Mouse (Mus musculus): ENCODE measurements around the gene Fam19a2. TPM values are rescaled to one million over a fixed set of nuclear protein-coding genes. Genes with fewer than 3 reads are reported as not detected.

Gene Fam19a2
- polyA plus RNA-seq, 1 experiment, result not detected

DNA sequence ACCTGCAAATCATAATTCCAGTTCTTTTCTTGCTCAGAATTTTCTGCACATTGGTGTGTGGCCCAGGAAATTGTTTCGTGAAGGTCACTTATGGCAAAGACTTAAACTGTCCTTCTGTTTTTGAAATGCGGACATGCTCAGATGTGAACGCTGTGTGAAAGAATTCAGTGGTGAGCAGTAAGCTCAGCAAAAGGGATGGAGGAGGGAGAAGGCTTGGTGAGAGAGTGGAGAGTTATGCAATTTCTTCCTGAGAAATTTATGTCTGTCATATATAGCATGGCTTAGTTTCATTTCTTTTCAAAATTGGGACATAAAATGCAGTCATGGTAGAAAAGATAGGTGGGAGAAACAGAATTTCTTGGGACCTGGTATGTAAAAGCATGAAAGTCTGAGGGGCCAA is 160.7 kb downstream of the Fam19a2 start:
- no peak overlapping the region for H3K27ac ChIP-seq (replicated peaks; ENCODE audit: low read depth, low read length)
- no peak overlapping the region for H3K4me3 ChIP-seq (ENCODE audit: insufficient read depth, low read depth, low read length)
- H3K4me1 ChIP-seq (ENCODE audit: control insufficient read depth, insufficient read depth, insufficient read length, low read length), result no peaks in the 10 kb centered on the region

DNA sequence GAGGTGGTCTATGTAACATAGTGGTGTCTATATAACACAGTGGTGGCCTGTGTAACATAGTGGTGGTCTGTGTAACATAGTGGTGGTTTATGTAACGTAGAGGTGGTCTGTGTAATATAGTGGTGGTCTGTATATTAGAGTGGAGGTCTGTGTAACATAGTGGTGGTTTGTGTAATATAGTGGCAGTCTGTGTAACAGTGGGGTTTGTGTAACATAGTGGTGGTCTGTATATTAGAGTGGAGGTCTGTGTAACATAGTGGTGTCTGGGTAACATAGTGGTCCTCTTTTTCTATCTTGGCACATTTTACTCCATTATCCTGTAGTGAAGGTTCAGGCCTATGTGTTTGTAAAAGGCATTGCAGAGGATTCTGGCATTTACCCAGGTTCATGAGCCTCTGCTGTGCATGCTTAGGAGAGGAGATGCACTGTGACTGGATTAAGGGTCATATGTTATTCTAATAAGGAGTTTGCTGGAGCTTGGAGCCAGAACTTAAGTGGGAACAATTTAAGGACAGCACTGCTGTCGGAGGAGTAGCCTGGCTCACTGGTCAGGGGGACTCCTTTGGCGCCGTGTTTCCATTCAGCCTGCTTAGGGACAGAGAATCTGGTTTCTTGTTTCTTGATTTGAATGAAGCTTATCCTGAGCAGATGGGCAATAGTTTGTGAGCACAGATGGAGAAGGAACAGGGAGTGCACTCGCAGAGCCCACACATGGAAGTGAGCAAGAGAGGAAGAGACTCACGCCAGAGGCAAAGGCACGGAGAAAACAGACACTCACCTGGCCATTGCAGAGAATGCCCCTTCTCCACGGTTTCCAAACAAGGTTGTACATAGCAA is 162.9 kb downstream of the Fam19a2 start:
- H3K4me3 ChIP-seq (ENCODE audit: insufficient read depth, low read depth, low read length), result no peak overlapping the region
- H3K4me1 ChIP-seq (ENCODE audit: control insufficient read depth, insufficient read depth, insufficient read length, low read length), result no peaks in the 10 kb centered on the region
- no peak overlapping the region for H3K27ac ChIP-seq (replicated peaks; ENCODE audit: low read depth, low read length)

GRCm38 (mm10) chr10:123431569-123431968 is 167.8 kb downstream of the Fam19a2 start:
- Histone ChIP-seq H3K4me3 (ENCODE audit: insufficient read depth, low read depth, low read length) (no peak overlapping the region), H3K4me1 (ENCODE audit: control insufficient read depth, insufficient read depth, insufficient read length, low read length) (no peaks in the 10 kb centered on the region)

GRCm38 (mm10) chr10:123437576-123437975 is 173.8 kb downstream of the Fam19a2 start:
- H3K27ac ChIP-seq (replicated peaks; ENCODE audit: low read depth, low read length), result no peak overlapping the region
- H3K4me1 ChIP-seq (ENCODE audit: control insufficient read depth, insufficient read depth, insufficient read length, low read length), result no peaks in the 10 kb centered on the region
- H3K4me3 ChIP-seq (ENCODE audit: insufficient read depth, low read depth, low read length), result no peak overlapping the region

More at GRCm38 (mm10) chr10:123431569-123431968, 167.8 kb downstream of the Fam19a2 start:
- H3K27ac ChIP-seq (replicated peaks; ENCODE audit: low read depth, low read length), result no peak overlapping the region

DNA sequence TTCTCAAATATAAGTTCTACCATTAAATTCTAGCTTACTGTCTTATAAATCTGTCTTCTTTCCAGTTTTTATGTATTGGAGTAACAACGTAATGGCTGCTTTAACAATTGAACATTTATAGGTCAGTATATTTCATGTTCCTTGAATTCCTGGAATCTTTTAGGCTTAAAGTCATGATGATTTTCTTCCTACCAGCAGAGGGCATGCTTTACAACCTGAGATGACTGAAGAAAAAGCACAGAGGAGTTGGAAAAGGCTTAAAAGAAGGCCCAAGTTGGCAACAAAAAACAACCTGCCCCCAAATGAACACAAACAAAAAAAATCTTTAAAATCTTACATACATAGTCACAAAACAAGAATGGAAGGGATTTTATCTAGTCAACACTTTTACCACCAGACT is 193.0 kb downstream of the Fam19a2 start:
- no peaks in the 10 kb centered on the region for H3K4me1 ChIP-seq (ENCODE audit: control insufficient read depth, insufficient read depth, insufficient read length, low read length)
- H3K27ac ChIP-seq (replicated peaks; ENCODE audit: low read depth, low read length), result no peak overlapping the region
- no peak overlapping the region for H3K4me3 ChIP-seq (ENCODE audit: insufficient read depth, low read depth, low read length)

DNA sequence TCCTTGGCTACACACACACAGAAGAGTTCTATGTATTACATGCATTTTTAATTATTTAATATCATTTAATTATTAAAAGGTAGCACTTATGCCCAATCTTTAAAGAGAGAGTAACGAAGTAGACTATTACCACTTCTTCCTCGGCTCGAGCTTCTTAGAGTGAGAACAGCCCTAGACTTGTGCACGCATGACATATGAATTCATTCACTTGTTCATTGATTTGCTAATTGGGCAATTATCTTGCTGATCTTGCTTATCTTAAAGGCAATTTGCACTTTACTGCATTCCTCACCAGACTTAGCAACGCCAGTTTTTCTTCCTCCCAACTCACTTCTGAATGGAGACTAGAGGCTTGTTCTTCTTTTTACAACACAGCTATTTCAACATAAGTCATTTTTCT is 196.7 kb downstream of the Fam19a2 start:
- Histone ChIP-seq H3K4me3 (ENCODE audit: insufficient read depth, low read depth, low read length) (no peak overlapping the region), H3K27ac (replicated peaks; ENCODE audit: low read depth, low read length) (no peak overlapping the region), H3K4me1 (ENCODE audit: control insufficient read depth, insufficient read depth, insufficient read length, low read length) (no peaks in the 10 kb centered on the region)

DNA sequence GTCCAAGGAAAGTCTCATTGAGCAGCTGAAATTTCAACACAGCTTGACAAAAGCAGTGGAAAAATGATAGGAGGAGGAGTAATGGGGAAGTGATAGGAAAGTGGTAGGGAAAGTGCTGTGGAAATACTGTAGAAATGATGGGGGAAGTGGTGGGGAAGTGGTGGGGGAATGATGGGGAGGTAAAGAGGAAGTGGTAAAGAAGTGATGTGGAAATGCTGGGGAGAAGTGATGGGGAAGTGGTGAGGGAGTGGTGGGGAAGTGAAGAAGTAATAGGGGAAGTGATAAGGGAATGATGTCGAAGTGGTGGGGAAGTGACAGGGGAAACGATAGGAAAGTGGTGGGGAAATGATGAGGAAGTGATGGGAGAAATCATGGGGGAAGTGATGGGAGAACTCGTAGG is 198.5 kb downstream of the Fam19a2 start:
- H3K27ac ChIP-seq (replicated peaks; ENCODE audit: low read depth, low read length), result no peak overlapping the region
- no peaks in the 10 kb centered on the region for H3K4me1 ChIP-seq (ENCODE audit: control insufficient read depth, insufficient read depth, insufficient read length, low read length)
- no peak overlapping the region for H3K4me3 ChIP-seq (ENCODE audit: insufficient read depth, low read depth, low read length)

DNA sequence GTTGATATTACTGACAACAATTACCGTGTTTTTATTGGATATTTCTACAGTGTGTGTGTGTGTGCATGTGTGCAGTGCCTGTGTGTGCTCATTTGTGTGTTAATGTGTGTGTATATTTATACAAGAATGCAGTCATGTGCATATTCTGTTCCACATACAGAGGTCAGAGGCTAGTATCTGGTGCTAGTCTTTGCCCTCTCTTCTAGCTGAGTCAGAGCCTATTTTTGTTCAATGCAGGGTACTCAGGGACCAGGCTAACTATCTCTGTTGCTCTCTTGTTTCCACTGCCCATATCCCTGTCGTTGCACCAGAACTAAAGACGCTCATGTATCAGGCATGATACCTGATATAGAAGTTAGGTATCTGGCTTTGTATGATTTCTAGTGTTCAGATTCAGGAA is 251.0 kb downstream of the Fam19a2 start:
- Histone ChIP-seq H3K27ac (replicated peaks; ENCODE audit: low read depth, low read length) (no peak overlapping the region), H3K4me3 (ENCODE audit: insufficient read depth, low read depth, low read length) (no peak overlapping the region)

GRCm38 (mm10) chr10:123520613-123521012 is 256.8 kb downstream of the Fam19a2 start:
- no peaks in the 10 kb centered on the region for H3K4me1 ChIP-seq (ENCODE audit: control insufficient read depth, insufficient read depth, insufficient read length, low read length)
- H3K27ac ChIP-seq (replicated peaks; ENCODE audit: low read depth, low read length), result no peak overlapping the region
- no peak overlapping the region for H3K4me3 ChIP-seq (ENCODE audit: insufficient read depth, low read depth, low read length)

More for the DNA sequence above, 251.0 kb downstream of the Fam19a2 start:
- H3K4me1 ChIP-seq (ENCODE audit: control insufficient read depth, insufficient read depth, insufficient read length, low read length), result no peaks in the 10 kb centered on the region

DNA sequence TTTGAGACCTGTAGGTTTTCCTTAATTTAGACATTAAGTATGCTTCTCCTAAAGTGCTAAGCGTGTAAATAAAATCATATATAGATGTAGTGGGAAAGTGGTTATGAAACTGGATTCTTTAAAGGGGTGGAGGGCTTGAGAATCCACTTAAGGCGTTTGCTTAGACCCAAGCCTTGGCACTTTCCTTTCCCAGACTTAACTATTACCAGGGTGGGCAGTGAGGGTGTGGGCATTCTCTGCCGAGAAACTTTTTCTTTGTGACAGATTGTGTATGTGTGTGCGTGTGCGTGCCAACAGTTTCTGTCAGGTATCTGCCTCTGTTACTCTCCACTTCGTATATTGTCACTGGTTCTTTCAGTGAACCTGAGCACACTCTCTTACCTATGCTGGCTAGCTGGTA is 257.4 kb downstream of the Fam19a2 start:
- H3K4me1 ChIP-seq (ENCODE audit: control insufficient read depth, insufficient read depth, insufficient read length, low read length), result no peaks in the 10 kb centered on the region
- no peak overlapping the region for H3K4me3 ChIP-seq (ENCODE audit: insufficient read depth, low read depth, low read length)
- H3K27ac ChIP-seq (replicated peaks; ENCODE audit: low read depth, low read length), result no peak overlapping the region

DNA sequence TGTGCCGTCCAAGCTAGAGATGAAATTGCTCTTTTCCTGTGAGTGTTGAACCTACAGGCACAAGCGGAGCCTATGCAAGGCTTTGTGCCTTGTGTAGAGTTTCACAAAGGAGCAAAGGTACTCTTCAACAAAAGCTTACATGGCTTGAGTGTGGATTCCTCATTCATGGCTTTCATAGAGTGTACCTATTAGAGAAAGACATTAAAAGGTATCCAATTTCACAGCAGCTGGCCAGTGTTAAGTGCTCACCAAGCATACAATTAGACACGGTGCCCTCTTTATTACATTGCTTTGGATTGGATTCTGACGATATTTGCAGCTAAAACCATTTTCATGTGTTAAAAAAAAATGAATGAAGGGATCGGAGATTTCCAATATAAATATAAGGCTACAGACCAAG is 261.6 kb downstream of the Fam19a2 start:
- Histone ChIP-seq H3K4me1 (ENCODE audit: control insufficient read depth, insufficient read depth, insufficient read length, low read length) (no peaks in the 10 kb centered on the region), H3K27ac (replicated peaks; ENCODE audit: low read depth, low read length) (no peak overlapping the region), H3K4me3 (ENCODE audit: insufficient read depth, low read depth, low read length) (no peak overlapping the region)

DNA sequence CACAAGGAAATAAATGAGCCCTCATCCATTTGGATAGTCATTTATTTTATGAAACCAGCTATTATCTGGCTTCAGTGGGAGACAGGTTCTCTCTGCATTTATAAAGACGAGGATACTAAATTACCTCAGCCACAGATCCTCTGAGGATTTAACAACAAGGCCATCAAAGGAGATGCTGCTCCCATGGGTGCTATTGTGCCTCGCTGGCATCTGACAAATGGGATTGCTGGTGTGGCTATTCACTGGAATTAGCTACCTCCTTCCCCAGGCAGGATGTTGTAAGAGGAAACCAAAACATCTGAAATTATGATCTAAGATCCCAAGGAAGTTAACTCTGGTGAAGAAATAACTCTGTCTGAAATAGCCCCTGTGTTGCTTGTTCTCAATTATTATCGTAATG is 262.3 kb downstream of the Fam19a2 start:
- no peaks in the 10 kb centered on the region for H3K4me1 ChIP-seq (ENCODE audit: control insufficient read depth, insufficient read depth, insufficient read length, low read length)
- H3K4me3 ChIP-seq (ENCODE audit: insufficient read depth, low read depth, low read length), result no peak overlapping the region
- no peak overlapping the region for H3K27ac ChIP-seq (replicated peaks; ENCODE audit: low read depth, low read length)

- Histone ChIP-seq H3K27ac (replicated peaks; ENCODE audit: low read depth, low read length) (no peak overlapping the region), H3K4me1 (ENCODE audit: control insufficient read depth, insufficient read depth, insufficient read length, low read length) (no peaks in the 10 kb centered on the region)
Measured at GRCm38 (mm10) chr10:123536143-123536542, 272.3 kb downstream of the Fam19a2 start.

DNA sequence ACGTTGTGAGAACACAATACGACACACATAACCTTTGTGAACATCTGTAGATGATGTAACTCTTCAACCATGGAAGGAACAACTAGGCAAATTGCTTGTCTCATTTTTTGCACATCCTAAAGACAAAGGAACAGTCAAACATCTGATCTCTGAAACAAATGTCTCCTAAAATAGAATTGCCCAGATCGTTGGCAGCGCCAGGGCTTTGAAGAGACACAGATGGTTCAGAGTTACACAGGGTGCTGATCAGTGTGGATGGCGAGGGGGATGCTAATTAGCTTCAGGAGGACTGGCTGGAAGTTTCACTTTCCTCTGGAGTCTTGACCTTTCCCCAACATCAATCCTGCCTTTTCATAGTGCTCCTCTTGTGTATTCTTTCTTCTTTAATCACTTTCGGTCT is 284.6 kb downstream of the Fam19a2 start:
- Histone ChIP-seq H3K27ac (replicated peaks; ENCODE audit: low read depth, low read length) (no peak overlapping the region), H3K4me3 (ENCODE audit: insufficient read depth, low read depth, low read length) (no peak overlapping the region), H3K4me1 (ENCODE audit: control insufficient read depth, insufficient read depth, insufficient read length, low read length) (no peaks in the 10 kb centered on the region)

More at GRCm38 (mm10) chr10:123536143-123536542, 272.3 kb downstream of the Fam19a2 start:
- H3K4me3 ChIP-seq (ENCODE audit: insufficient read depth, low read depth, low read length), result no peak overlapping the region

DNA sequence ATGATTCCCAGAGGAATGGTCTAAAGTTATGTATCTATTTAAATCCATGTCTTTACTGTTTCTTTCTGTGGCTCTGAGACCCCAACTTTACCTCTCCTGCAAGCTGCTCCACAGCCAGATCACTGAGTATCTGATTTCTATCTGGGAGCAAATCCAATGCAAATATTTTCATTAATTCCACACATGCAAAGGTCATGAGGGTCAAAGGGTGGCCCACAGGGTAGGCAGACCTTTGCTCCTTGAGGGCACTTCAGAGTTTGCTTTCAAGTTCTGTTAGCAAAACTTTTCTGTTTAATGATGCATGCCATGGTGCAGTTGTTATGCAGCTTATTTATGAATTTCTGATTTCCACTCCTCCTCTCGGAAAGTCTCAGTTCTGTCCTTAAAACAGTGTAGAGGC is 303.9 kb downstream of the Fam19a2 start:
- Histone ChIP-seq H3K4me1 (ENCODE audit: control insufficient read depth, insufficient read depth, insufficient read length, low read length) (no peaks in the 10 kb centered on the region), H3K4me3 (ENCODE audit: insufficient read depth, low read depth, low read length) (no peak overlapping the region), H3K27ac (replicated peaks; ENCODE audit: low read depth, low read length) (no peak overlapping the region)

DNA sequence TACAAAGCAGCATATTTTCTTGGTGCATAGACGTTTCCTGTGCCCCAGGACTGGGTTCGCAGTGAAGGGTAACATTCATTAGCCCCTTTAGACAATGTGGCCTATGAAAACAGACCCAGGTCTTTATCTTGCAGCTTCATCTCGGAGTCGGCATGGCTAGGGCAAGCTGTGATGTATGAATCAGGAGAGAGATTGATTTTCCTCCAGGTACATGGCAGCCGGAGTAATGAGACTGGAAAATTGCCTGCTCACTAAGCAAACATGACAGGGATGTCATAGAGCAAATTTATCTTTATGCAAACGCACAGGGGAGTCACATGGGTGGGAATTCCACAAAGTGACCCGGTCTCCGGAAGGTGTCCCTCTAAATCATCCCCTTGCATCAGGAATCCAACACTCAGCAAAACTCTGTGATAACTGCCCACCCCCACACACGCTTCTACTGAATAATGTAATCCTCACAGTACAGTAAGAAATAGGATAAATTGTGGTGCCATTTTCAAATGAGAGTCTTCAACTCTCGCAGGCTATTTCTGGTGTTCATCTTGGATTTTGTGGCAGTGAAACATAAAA is 306.9 kb downstream of the Fam19a2 start:
- no peaks in the 10 kb centered on the region for H3K4me1 ChIP-seq (ENCODE audit: control insufficient read depth, insufficient read depth, insufficient read length, low read length)
- H3K27ac ChIP-seq (replicated peaks; ENCODE audit: low read depth, low read length), result no peak overlapping the region
- H3K4me3 ChIP-seq (ENCODE audit: insufficient read depth, low read depth, low read length), result no peak overlapping the region
